Mouse (Mus musculus) embryonic facial prominence, embryonic 12.5 days (tissue): Measurements from ENCODE around the gene Olfr554. TPM values are rescaled to one million over a fixed set of nuclear protein-coding genes. Genes with fewer than 3 reads are reported as not detected.

Experiments used
- ATAC-seq: fragments of 200-750 bp; cut with Nextera tagmentation; 2 replicates; pipeline ENCODE4 v1.8.0; 2017; ENCODE audit not compliant: insufficient number of reproducible peaks, insufficient read depth, low FRiP score, low TSS enrichment
- H3K27ac ChIP-seq: fragments of 300-500 bp; sonication (generic); 2 replicates; pipeline ENCODE4 v1.5.1; 2016; ENCODE audit warnings: mild to moderate bottlenecking
- H3K27me3 ChIP-seq: fragments of 300-500 bp; sonication (generic); 2 replicates; pipeline ENCODE4 v1.6.1; 2016; ENCODE audit warnings: mild to moderate bottlenecking, moderate library complexity
- H3K36me3 ChIP-seq: fragments of 300-500 bp; sonication (generic); 2 replicates; pipeline ENCODE4 v1.6.1; 2016; ENCODE audit warnings: mild to moderate bottlenecking
- H3K4me1 ChIP-seq: fragments of 300-500 bp; sonication (generic); 2 replicates; pipeline ENCODE4 v1.6.1; 2016
- H3K4me2 ChIP-seq: fragments of 300-500 bp; sonication (generic); replicated peaks from 2 replicates; pipeline ENCODE4 v1.6.1; 2016; ENCODE audit warnings: mild to moderate bottlenecking, moderate library complexity
- H3K4me3 ChIP-seq: fragments of 300-500 bp; sonication (generic); 2 replicates; pipeline ENCODE4 v1.5.1; 2016; ENCODE audit warnings: mild to moderate bottlenecking
- H3K9ac ChIP-seq: fragments of 300-500 bp; sonication (generic); 2 replicates; pipeline ENCODE4 v1.6.1; 2016; ENCODE audit warnings: mild to moderate bottlenecking, moderate library complexity
- H3K9me3 ChIP-seq: fragments of 300-500 bp; sonication (generic); 2 replicates; pipeline ENCODE4 v1.6.1; 2016; ENCODE audit warnings: mild to moderate bottlenecking, moderate library complexity
- WGBS: fragments of 180-500 bp; shearing (Covaris S2); methylation state at CpG from one replicate; pipeline ENCODE4 v1.1.7; 2016; 5-methylcytosine and 5-hydroxymethylcytosine counted together
- polyA plus RNA-seq: library from polyadenylated mRNA; unstranded; fragments of >200 nt; fragmentation: Nextera tagmentation; extraction: Ambion mirVana; gene quantifications from 2 replicates; pipeline ENCODE4 v1.2.1, GENCODE M21; 2016

The Olfr554 gene
- polyA plus RNA-seq, 1 experiment from 2014 or later, result not detected

DNA sequence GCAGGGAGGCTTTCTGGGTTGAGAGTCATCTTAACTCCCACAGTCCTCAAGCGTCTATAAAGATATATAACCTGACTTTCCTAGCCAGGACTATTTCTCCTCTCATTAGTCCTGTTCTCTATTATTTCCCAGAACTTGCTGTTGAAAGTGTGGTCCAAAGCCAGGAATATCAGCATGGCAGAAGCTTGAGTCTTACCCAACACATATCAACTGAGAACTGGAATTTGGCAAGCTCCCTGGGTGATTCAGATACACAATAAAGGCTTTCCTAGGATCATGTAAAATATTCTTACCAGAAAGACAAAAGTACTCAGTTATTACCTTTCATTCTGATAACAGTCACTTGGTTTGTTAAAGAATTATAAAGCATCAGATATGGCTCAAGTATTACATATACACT lies 43.7 kb downstream of the Olfr554 start:
- Histone ChIP-seq H3K27me3 (no peaks in the 10 kb centered on the region), H3K9ac (no peak overlapping the region), H3K4me2 (no peak overlapping the region), H3K4me3 (no peak overlapping the region), H3K9me3 (no peaks in the 10 kb centered on the region), H3K36me3 (0 out of 2 replicates have a peak, but pooled peaks cover 4% of the 10 kb centered on the region), H3K27ac (no peak overlapping the region), H3K4me1 (no peaks in the 10 kb centered on the region)
- ATAC-seq, result no peak
- 92% methylated on average over 1 of the region's 1 CpGs for WGBS

DNA sequence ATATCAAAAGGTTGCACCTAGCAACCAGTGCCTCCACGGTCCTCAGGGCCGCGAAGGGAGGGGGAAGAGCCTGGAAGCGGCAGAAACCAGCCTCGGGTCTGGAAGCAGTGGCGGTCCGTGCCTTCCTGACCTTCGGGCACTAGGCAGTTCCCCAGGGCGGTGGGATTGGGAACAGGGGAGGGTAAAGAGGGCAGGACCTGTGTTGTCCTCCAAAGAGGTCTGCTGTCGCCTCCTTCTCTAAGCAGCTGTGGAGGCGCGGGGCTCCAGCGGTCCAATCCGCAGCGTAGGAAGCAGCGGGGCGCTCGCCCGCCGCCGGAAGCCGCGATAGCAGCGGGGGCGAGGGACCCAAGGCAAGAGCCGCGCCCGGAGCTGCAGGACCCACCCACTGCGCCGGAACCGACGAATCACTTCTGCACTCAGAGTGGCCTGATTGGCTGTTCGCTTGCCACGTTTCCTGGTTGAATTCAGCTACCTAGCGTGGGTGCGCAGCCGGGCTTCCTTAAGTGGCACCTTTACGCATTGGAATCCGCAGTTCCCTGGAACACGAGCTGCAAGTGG lies 48.8 kb downstream of the Olfr554 start, which contains the start of gene Trim68:
TSS of gene Trim68 (minus strand) at position 384 of the 558 bp plus-strand sequence.
- under 1% methylated on average over 39 of the region's 40 CpGs for WGBS
- Histone ChIP-seq H3K4me2 (peak within 1 kb of the TSS; percentile 53), H3K27ac (peak within 1 kb of the TSS; percentile 61; the same call in 1 of the 2 replicates), H3K27me3 (no peaks in the 10 kb centered on the region), H3K36me3 (no peaks in the 10 kb centered on the region), H3K9ac (peak within 1 kb of the TSS; percentile 64), H3K4me3 (peak within 1 kb of the TSS; percentile 58), H3K9me3 (no peaks in the 10 kb centered on the region), H3K4me1 (no peaks in the 10 kb centered on the region)
- peak; percentile 99 for ATAC-seq

Other genes with a start within 250 kb of the Olfr554 start
- 173 and 174 TPM in 2 replicates for gene Rrm1, start 196.7 kb upstream of the Olfr554 start, polyA plus RNA-seq
- 0.33 and 0.80 TPM in 2 replicates for gene Olfr543, start 156.8 kb upstream of the Olfr554 start, polyA plus RNA-seq
- gene Olfr544, start 150.1 kb upstream of the Olfr554 start, polyA plus RNA-seq, result 0.10 and 0.13 TPM in 2 replicates
- 0.13 and 0.14 TPM in 2 replicates for gene Olfr545, start 138.9 kb upstream of the Olfr554 start, polyA plus RNA-seq
- not detected in 2 replicates for gene Olfr547, start 103.7 kb upstream of the Olfr554 start, polyA plus RNA-seq
- not detected in 2 replicates for gene Olfr548-ps1, start 97.5 kb upstream of the Olfr554 start, polyA plus RNA-seq
- not detected in 2 replicates for gene Olfr549, start 88.6 kb upstream of the Olfr554 start, polyA plus RNA-seq
- 0.51 and 0.59 TPM in 2 replicates for gene Trim21, start 72.9 kb upstream of the Olfr554 start, polyA plus RNA-seq
- 0.04 and 0.14 TPM in 2 replicates for gene Olfr550, start 67.0 kb upstream of the Olfr554 start, polyA plus RNA-seq
- gene Olfr551, start 46.5 kb upstream of the Olfr554 start, polyA plus RNA-seq, result not detected in 2 replicates
- not detected in 2 replicates for gene Olfr552, start 40.7 kb upstream of the Olfr554 start, polyA plus RNA-seq
- gene Olfr553, start 20.2 kb upstream of the Olfr554 start, polyA plus RNA-seq, result not detected in 2 replicates
- gene Olfr555, start 20.4 kb downstream of the Olfr554 start, polyA plus RNA-seq, result not detected in 2 replicates
- gene Olfr556, start 26.5 kb downstream of the Olfr554 start, polyA plus RNA-seq, result not detected in 2 replicates
- 16.4 and 17.4 TPM in 2 replicates for gene Trim68, start 48.9 kb downstream of the Olfr554 start, polyA plus RNA-seq
- gene Olfr557, start 57.5 kb downstream of the Olfr554 start, polyA plus RNA-seq, result not detected in 2 replicates
- gene Olfr558, start 63.8 kb downstream of the Olfr554 start, polyA plus RNA-seq, result 0.55 and 0.98 TPM in 2 replicates
- not detected in 2 replicates for gene Olfr33, start 80.6 kb downstream of the Olfr554 start, polyA plus RNA-seq
- gene Olfr559, start 89.1 kb downstream of the Olfr554 start, polyA plus RNA-seq, result not detected in 2 replicates
- not detected in 2 replicates for gene Olfr560, start 120.9 kb downstream of the Olfr554 start, polyA plus RNA-seq
- 0.18 and 0.19 TPM in 2 replicates for gene Olfr78, start 121.0 kb downstream of the Olfr554 start, polyA plus RNA-seq
- not detected in 2 replicates for gene Olfr561, start 132.8 kb downstream of the Olfr554 start, polyA plus RNA-seq
- gene Olfr564, start 165.0 kb downstream of the Olfr554 start, polyA plus RNA-seq, result not detected in 2 replicates
- not detected in 2 replicates for gene Olfr566, start 220.3 kb downstream of the Olfr554 start, polyA plus RNA-seq
- gene Olfr568, start 238.7 kb downstream of the Olfr554 start, polyA plus RNA-seq, result not detected in 2 replicates